Mouse (Mus musculus) liver, embryonic 14.5 days (tissue): ENCODE results near the gene Ifi27.

Experiments used
- CTCF ChIP-seq: IDR thresholded peaks from 2 replicates; pipeline ENCODE4 v1.5.1; 2016; ENCODE audit warnings: antibody characterized with exemption, low read depth, control low read depth
- EP300 ChIP-seq: IDR thresholded peaks from 2 replicates; pipeline ENCODE4 v1.6.1; 2016; ENCODE audit warnings: antibody characterized with exemption, low read depth

DNA sequence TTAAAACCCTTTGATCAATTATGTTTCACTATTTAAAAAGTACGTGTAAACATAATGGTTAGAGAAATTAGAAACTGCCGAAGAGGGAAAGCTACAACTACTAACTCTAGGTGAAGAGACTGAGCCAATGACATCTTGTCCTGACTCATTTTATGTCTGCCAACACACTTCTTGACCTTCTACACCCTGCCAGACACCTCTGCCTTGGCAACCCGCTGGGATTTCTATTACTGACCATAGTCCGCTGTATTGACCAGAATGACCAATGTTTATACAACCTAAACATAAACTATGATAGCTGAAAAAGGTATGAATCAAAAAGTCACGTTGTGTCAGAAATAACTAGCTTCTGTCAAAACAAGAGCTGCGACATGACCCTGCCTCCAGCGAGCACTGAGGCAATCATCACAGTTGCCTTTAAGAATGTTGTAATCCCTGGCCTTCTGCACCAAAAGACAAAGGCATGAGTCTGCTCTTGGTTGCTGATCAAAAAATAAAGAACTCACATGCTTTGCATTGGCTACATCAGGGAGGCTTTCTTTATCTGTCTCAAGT is 43.5 kb downstream of the Ifi27 start:
- no peak for TF ChIP-seq CTCF
- no peak for TF ChIP-seq EP300
